In genomic region chr9:32570547-32570946, GRCm38 (mm10) we compare ENCODE assay signal across 16 mouse cellular contexts. TPM values are rescaled to one million over a fixed set of nuclear protein-coding genes. Genes with fewer than 3 reads are reported as not detected.
DNase-seq lines count a peak whose midpoint lies in the region; ATAC-seq and TF ChIP-seq lines count a peak whose summit lies in the region.
"Had no signal": no experiment of that assay in that cellular context is flagged by ENCODE, and none has a peak within 500 bp of the region (broad histone marks: within the 10 kb centered on the region; RNA-seq: fewer than 3 reads in every experiment).

No protein-coding gene starts in this region.

- no peak overlapping the region for H3K4me2 ChIP-seq in kidney, embryonic 16.5 days (replicated peaks; ENCODE audit: low read depth, low read length)
- no peak overlapping the region for H3K4me2 ChIP-seq in hindbrain, embryonic 11.5 days (replicated peaks; ENCODE audit: low read depth, low read length)
- H3K4me2 ChIP-seq: forebrain, embryonic 15.5 days; intestine, embryonic 15.5 days; liver, embryonic 15.5 days had no signal

- DNase-seq in kidney, adult 2 months = peak; percentile 27
- peak; percentile 59 for DNase-seq in thymus, postnatal 14 days
- no peak for DNase-seq in hindbrain, embryonic 11.5 days (ENCODE audit: low spot score)
- DNase-seq in cerebellum, adult 18-20 months = no peak
- no peak for DNase-seq in cerebellum, adult 11-12 months
- DNase-seq: adrenal gland, postnatal 10 days; cerebellum, postnatal 36 days; gastrocnemius, postnatal 14 days; heart, postnatal 14 days; right cerebral cortex, postnatal 25 days had no signal

- H3K27ac ChIP-seq in kidney, adult 2 months (ENCODE audit: insufficient read depth, low read depth, low read length) = no peak overlapping the region
- H3K27ac ChIP-seq in kidney, embryonic 16.5 days (ENCODE audit: low read length) = no peak overlapping the region
- no peak overlapping the region for H3K27ac ChIP-seq in hindbrain, embryonic 11.5 days (ENCODE audit: low read depth, low read length)
- H3K27ac ChIP-seq: forebrain, embryonic 15.5 days; intestine, embryonic 15.5 days; liver, embryonic 15.5 days had no signal

- H3K9ac ChIP-seq in kidney, embryonic 16.5 days (replicated peaks; ENCODE audit: low read length) = no peak overlapping the region
- H3K9ac ChIP-seq in hindbrain, embryonic 11.5 days (ENCODE audit: low read depth, low read length) = no peak overlapping the region
- H3K9ac ChIP-seq: forebrain, embryonic 15.5 days; intestine, embryonic 15.5 days; liver, embryonic 15.5 days had no signal

- no peak for TF ChIP-seq CTCF in kidney, adult 2 months (conservative IDR thresholded peaks at IDR 0.05; ENCODE audit: insufficient read depth, insufficient read length, low read depth, low read length)

- no peaks in the 10 kb centered on the region for H3K27me3 ChIP-seq in kidney, adult 2 months (replicated peaks; ENCODE audit: control insufficient read depth, insufficient read depth, low read length)
- no peaks in the 10 kb centered on the region for H3K27me3 ChIP-seq in kidney, embryonic 16.5 days (ENCODE audit: insufficient read depth, low read length)
- no peaks in the 10 kb centered on the region for H3K27me3 ChIP-seq in hindbrain, embryonic 11.5 days (ENCODE audit: control insufficient read depth, insufficient read depth, low read length)
- H3K27me3 ChIP-seq: forebrain, embryonic 15.5 days; intestine, embryonic 15.5 days; liver, embryonic 15.5 days had no signal

- no peak for ATAC-seq in kidney, embryonic 16.5 days (ENCODE audit: low FRiP score, low TSS enrichment)
- ATAC-seq in CD4-positive, CD25-positive, alpha-beta regulatory T cell, adult 4 months = peak; percentile 100
- peak; percentile 76 for ATAC-seq in megakaryocyte, adult 5-6 weeks (ENCODE audit: poor library complexity, severe bottlenecking)
- no peak for ATAC-seq in hindbrain, embryonic 11.5 days (ENCODE audit: low FRiP score)
- ATAC-seq: forebrain, embryonic 15.5 days; intestine, embryonic 15.5 days had no signal

- H3K9me3 ChIP-seq in kidney, embryonic 16.5 days (ENCODE audit: low read length) = no peaks in the 10 kb centered on the region
- H3K9me3 ChIP-seq in hindbrain, embryonic 11.5 days (ENCODE audit: control insufficient read depth, low read length) = no peaks in the 10 kb centered on the region
- H3K9me3 ChIP-seq: forebrain, embryonic 15.5 days; intestine, embryonic 15.5 days; liver, embryonic 15.5 days had no signal

- WGBS in kidney, adult 2 months = 80% methylated on average over 5 of the region's 5 CpGs
- 83% methylated on average over 5 of the region's 5 CpGs for WGBS in kidney, embryonic 16.5 days
- WGBS in hindbrain, embryonic 11.5 days = 93% methylated on average over 5 of the region's 5 CpGs

- H3K36me3 ChIP-seq in kidney, adult 2 months (ENCODE audit: control insufficient read depth, insufficient read depth, low read length) = no peaks in the 10 kb centered on the region
- H3K36me3 ChIP-seq in kidney, embryonic 16.5 days (ENCODE audit: insufficient read depth, low read length) = no peaks in the 10 kb centered on the region
- H3K36me3 ChIP-seq in hindbrain, embryonic 11.5 days (ENCODE audit: control insufficient read depth, insufficient read depth, low read length) = no peaks in the 10 kb centered on the region
- H3K36me3 ChIP-seq: forebrain, embryonic 15.5 days; intestine, embryonic 15.5 days; liver, embryonic 15.5 days had no signal

- no peak overlapping the region for H3K4me3 ChIP-seq in kidney, adult 2 months (ENCODE audit: insufficient read depth, low read depth, low read length)
- no peak overlapping the region for H3K4me3 ChIP-seq in kidney, embryonic 16.5 days (ENCODE audit: low read length)
- H3K4me3 ChIP-seq in hindbrain, embryonic 11.5 days (ENCODE audit: low read depth, low read length) = no peak overlapping the region
- H3K4me3 ChIP-seq: forebrain, embryonic 15.5 days; intestine, embryonic 15.5 days; liver, embryonic 15.5 days had no signal

- H3K4me1 ChIP-seq in kidney, adult 2 months (ENCODE audit: control insufficient read depth, insufficient read depth, low read length) = no peaks in the 10 kb centered on the region
- H3K4me1 ChIP-seq in kidney, embryonic 16.5 days (ENCODE audit: insufficient read depth, low read length) = peaks cover 10% of the 10 kb centered on the region
- no peaks in the 10 kb centered on the region for H3K4me1 ChIP-seq in hindbrain, embryonic 11.5 days (replicated peaks; ENCODE audit: control insufficient read depth, insufficient read depth, low read length)
- H3K4me1 ChIP-seq: forebrain, embryonic 15.5 days; liver, embryonic 15.5 days had no signal

- no peak for TF ChIP-seq POLR2A in kidney, adult 2 months (IDR thresholded peaks at IDR 0.05; ENCODE audit: low read depth, low read length)

RNA-seq across cellular contexts. Expression of gene Fli1, which starts 27.9 kb away (rescaled TPM):
- 7.2 and 9.6 TPM in 2 replicates for polyA plus RNA-seq in kidney, adult 2 months (2012; rRNA removed)
- polyA plus RNA-seq in kidney, embryonic 16.5 days (2015; fragmentation: Nextera tagmentation; extraction: Ambion mirVana) = 29.4 and 30.3 TPM in 2 replicates
- polyA plus RNA-seq in CD4-positive, CD25-positive, alpha-beta regulatory T cell, adult 4 months (2017; shearing (Covaris generic)) = 100 to 1,000 TPM; 105 to 118 TPM
- total RNA-seq in megakaryocyte, adult 5-6 weeks (2015) = 89.0 and 92.7 TPM in 2 replicates
- total RNA-seq in megakaryocyte, adult 5-6 weeks (2017) = 95.8 and 106 TPM in 2 replicates
- 18.6 and 22.2 TPM in 2 replicates for polyA plus RNA-seq in hindbrain, embryonic 11.5 days (2014; fragmentation: Nextera tagmentation; extraction: Ambion mirVana)

Comparison
In these comparisons a context has a peak if more than half of its experiments do, and no peak if none do; other contexts are left out.
1. DNase-seq: peak in kidney, adult 2 months (single experiment) and thymus, postnatal 14 days (single experiment); none in hindbrain, embryonic 11.5 days (single experiment), cerebellum, adult 18-20 months (0 of 2) and cerebellum, adult 11-12 months (single experiment).
2. ATAC-seq: peak in CD4-positive, CD25-positive, alpha-beta regulatory T cell, adult 4 months (single experiment) and megakaryocyte, adult 5-6 weeks (single experiment); none in kidney, embryonic 16.5 days (single experiment) and hindbrain, embryonic 11.5 days (single experiment).